Mouse (Mus musculus) heart, adult 2 months (tissue): ENCODE results near the gene Usp43.

ENCODE experiments used
- CTCF ChIP-seq: fragments of 200-600 bp; IDR thresholded peaks from 2 replicates; pipeline ENCODE4 v1.8.1; 2022; ENCODE audit warnings: antibody characterized with exemption, mild to moderate bottlenecking, moderate library complexity
- EP300 ChIP-seq: fragments of 200-500 bp; IDR thresholded peaks from 2 replicates; pipeline ENCODE4 v1.6.1; 2011; ENCODE audit warnings: low read depth, low read length, control low read depth; ENCODE audit not compliant: insufficient read depth
- POLR2A ChIP-seq: fragments of 200-500 bp; IDR thresholded peaks from 2 replicates; pipeline ENCODE4 v1.6.1; 2011; ENCODE audit warnings: mild to moderate bottlenecking, low read depth, low read length, control low read depth; ENCODE audit not compliant: insufficient read depth

DNA sequence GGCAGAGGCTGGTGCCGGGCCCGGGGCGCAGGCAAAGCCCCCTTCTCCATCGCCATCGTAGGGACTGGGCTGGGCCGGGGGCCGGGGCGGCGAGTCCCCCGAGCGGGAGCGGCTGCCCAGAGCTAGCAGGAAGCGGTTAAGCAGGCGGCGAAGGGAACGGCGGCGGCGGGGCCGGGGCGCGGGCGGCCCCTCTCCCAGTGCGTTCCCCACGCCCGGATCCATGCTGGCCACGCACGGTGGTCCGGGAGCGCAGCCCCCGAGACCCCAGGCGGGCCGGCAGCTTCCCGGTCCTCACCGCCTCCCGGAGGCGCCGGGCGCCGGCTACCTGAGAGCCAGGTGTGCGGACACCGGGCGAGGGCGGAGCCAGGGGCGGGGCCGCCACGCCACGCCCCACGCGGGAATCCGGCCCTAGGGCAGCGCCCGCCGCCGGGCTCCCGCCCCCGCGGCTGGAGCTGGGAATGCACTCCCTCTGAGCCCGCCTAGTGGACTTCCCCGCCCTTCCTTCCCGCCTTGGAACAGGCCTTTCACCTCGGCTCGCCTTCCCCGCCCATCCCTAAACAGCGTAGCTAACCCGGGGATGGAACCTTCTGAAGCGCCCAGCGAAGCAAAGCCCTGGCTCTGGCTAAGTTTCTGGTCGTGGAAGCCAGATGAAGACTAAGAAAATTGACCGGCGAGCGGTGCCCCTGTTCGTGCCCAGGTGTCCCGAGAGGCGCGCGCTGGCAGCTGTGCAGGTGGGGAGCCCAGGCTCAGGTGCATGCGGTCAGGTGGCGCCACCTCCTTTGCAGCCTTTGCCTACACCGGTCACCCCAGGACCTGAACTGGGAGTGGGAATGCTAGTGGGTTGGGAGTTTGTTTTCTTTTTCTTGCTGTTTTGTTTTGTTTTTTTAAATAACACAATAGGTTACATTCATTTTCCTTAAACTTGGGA is at the start of gene Usp43:
- TF ChIP-seq CTCF, result peak; percentile 60
- TF ChIP-seq POLR2A, result peak; percentile 57
- TF ChIP-seq EP300, result 0 out of 2 replicates have a peak, but pooled peaks have one; percentile 40
